Mouse (Mus musculus) frontal cortex, postnatal 10 days (tissue): Measurements from ENCODE around the gene Nt5dc2.

Experiments
- DNase-seq, 2 experiments: peaks; one replicate each; pipeline ENCODE4 v3.0.0; 2022; ENCODE audit warnings: low spot score in 2 of 2, mixed read lengths in 1 of 2

Gene Nt5dc2

DNA sequence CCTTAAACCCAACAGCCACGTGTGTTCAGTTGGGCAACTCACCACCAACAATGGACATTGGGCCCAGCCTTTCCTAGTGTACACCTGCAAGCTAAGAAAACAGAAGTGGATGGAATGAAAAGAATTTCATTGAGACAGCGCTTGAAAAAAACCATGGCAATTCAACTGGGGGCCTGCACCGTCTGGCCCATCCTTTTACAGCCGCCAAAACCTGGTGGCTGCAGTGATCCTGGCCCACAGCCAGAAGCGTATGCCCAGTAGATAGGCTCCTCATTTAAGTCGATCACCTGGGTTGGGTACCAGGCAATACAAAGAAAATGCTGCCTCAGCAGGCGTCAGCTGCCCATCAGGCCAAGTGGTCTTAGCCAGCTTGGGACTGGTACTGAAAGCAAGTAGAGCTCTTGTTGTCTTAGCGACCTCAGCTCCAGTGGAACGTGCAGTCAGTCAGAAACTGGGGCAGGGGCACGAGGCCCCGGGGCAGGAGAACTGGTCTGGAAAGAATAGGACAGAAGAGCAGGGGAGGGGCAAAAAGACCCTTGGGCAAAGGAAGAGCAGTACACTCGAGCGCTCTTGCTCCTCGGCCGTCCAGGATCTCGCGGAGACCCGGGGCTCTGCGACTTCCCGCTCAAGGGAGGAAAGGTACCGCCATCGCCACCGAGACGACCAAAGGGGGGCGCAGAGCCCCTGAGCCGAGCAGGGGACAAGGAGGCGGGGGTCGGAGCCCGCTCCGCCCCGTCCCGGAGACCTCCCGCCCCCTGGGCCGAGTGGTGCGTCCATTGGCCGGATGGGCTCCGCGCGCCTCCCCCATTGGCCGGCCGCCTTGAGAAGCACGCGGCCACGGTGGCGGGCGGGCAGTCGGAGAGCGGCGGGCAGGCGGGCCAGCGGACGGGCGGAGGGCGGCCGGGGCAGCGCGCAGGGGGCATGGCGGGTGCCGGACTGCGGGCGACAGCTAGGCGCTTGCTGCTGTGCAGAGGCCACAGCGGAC lies at the start of gene Nt5dc2:
Nt5dc2 (plus strand) TSS at position 818 of the 985 bp plus-strand sequence.
- DNase-seq, result peak; percentile 75 to 84

GRCm38 (mm10) chr14:31081147-31081546 lies 49.7 kb upstream of the Nt5dc2 start:
- no peak for DNase-seq

DNA sequence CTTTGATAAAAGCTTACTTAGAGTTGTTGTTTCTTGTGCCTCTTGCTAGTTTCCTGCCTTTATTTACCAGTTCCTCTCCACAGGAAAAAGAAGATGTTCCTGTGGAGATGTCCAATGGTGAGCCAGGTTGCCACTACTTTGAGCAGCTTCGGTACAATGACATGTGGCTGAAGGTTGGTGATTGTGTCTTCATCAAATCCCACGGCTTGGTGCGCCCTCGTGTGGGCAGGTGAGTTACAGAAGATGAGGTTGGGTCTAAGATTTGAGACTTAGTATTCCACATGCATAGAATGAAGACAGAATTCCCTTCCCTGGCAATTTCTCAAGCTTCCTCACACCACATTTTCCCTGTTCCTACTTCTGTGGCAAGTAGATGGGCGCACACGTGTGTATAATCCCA lies 43.4 kb upstream of the Nt5dc2 start:
- no peak for DNase-seq

GRCm38 (mm10) chr14:31088515-31088914 lies 42.3 kb upstream of the Nt5dc2 start:
- DNase-seq, result no peak

- DNase-seq, result no peak
Observed at GRCm38 (mm10) chr14:31089918-31090317, 40.9 kb upstream of the Nt5dc2 start.

DNA sequence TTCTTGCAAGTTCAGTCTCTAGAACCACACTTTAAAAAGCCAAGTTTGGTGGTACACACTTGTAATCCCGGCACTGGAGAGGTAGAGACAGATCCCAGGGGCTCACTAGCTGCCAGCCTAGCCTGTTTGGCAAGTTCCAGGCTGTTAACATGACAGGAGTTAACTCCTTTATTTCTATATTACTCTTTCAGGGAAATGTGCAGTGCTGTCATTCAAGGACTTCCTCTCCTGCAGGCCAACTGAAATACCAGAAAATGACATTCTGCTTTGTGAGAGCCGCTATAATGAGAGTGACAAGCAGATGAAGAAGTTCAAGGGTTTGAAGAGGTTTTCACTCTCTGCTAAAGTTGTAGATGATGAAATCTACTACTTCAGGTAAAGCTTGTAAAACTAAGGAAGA lies 25.7 kb upstream of the Nt5dc2 start:
- no peak for DNase-seq

GRCm38 (mm10) chr14:31110613-31111012 lies 20.2 kb upstream of the Nt5dc2 start:
- no peak for DNase-seq

DNA sequence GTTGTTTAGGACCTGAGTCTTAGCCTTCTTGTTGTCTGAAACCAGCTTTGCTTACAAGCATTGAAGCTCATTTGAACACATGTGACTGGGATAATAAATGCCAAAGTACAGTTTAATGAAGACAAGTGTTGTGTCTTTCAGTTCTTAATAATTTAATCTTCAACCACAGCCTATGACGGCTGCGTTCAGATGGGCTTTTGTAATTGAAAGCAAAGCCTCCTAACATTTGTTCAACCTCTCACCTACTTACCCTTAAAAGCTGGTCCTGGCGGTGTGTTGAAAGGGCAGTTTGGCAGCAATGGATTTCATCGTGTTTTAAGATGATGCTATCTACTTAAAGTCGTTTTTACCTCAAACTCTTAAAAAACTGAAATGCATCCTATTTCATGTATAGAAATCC lies 18.7 kb upstream of the Nt5dc2 start:
- DNase-seq, result no peak

- no peak for DNase-seq
Observed at GRCm38 (mm10) chr14:31114011-31114410, 16.8 kb upstream of the Nt5dc2 start.

DNA sequence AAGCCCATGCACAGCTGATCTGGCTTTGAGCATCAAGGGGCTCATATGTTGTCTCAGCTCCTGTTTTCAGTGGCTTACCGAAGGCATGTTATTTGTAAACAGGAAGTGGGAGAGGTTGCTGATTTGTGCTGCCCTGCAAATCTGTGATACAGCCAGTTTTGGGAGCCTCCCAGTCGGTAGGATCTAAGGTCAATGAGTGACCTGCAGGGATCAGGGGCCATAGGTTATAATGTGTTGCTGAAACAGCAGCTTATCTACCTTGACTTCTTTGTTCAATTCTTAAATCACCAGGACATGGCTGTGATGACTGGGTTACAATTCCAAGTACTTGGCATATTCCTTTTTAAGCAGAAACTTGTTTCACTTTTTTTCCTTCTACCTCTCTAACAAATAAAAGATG lies 15.3 kb upstream of the Nt5dc2 start:
- DNase-seq, result no peak

DNA sequence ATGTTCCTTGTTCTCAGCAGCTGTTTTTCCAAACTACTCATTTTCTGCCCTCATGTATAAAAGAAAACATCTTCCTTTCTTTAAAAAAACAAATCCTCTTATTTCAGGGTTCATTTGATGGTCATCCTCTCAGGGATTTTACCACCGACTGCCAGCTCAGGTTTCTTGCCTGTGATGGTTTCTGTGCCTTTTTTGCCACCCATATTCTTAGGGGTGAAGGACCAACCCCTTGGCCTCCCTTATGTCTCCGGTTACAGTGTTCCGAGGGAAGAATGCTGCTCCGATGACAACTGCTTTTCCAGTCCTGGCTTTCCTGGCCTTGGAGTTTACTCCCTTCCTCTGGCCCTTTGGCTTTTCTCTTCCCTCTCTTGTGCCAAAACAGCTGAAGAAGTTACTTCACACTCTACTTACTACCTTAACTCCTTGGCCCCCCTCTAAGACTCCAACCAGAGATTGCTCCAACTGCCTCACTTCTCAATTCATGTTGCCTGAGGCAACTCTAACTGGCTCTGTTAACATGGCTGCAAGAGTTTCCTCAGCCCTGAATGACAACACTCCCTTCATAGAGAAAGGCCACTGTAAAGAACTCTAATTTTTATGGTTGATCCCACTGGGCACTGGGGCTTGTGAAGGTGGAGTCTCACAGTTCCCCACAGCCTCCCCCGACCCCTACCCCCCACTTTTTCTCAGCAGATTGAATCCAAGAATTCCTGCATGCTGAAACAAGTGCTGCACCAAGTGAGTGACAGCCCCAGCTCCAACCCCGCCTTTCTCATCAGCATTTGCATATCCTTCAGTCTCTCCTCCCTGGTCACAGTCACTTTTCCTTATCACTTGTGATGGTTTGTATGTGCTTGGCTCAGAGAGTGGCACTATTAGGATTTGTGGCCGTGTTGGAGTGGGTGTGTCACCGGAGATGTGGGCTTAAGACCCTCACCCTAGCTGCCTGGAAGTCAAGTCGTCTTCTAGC lies 5.5 kb upstream of the Nt5dc2 start:
- no peak for DNase-seq

DNA sequence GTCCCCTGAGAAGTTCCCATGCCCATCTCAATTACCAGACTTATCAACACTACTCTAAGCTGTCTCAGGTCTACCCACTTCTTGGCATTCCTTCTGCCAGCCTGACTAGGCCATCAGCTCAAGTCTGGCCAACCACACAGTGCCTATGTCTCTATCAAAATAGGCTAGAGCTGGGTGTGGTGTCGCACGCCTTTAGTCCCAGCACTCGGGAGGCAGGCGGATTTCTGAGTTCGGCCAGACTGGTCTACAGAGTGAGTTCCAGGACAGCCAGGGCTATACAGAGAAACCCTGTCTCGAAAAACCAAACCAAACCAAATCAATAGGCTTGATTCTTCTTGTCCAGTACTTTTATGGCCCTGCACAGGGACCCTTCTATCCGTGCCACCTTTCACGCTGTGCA lies 4.0 kb upstream of the Nt5dc2 start:
- no peak for DNase-seq

GRCm38 (mm10) chr14:31128101-31128825 lies 2.6 kb upstream of the Nt5dc2 start:
- no peak for DNase-seq

DNA sequence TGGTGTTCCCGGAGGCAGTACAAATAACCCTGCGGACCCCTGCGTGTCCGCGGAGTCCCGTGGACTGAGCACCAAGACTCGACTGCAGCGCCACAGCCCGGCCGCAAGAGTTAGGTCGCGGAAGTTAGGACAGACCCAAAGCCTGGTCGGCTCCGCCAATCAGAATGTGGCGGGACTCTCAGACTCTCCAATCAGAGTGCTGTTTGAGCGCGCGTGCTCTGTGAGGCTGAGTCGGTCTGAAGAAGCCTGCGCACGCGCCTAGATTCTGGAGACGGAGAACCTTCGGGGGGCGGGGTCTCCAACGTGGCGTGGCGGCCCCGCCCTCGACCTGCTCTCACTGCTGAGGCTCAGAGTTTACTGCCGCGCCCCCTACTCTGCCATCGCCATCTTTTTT lies 2.0 kb upstream of the Nt5dc2 start, which contains the start of gene Smim4:
Smim4 (minus strand) TSS at position 131 of the 394 bp plus-strand sequence.
- DNase-seq, result peak; percentile 96

- peak in 1 of 2 experiments; percentile 9 for DNase-seq
Observed at GRCm38 (mm10) chr14:31129326-31130235, 1.3 kb upstream of the Nt5dc2 start.

GRCm38 (mm10) chr14:31131272-31131821 lies 494 bp downstream of the Nt5dc2 start:
- peak in 1 of 2 experiments; percentile 20 for DNase-seq

DNA sequence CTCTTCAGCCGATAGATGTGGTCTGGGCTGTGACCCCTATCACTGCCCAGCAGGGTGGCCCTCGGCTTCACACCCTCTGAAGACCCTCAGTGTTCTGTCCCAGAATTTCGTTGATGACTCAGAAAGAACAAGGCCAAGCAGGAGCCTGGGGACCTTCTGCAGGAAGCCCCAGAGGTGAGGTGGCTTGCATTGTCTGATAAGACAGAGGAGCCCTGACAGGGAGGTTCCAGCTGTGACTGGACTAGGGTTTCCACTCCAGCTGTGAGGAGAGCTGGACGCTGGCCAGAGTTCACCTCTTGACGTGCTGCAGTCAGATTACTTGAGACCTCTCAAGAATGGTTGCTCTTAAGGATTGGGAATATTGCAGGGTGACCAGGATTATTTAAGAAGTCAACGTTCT lies 1.2 kb downstream of the Nt5dc2 start:
- DNase-seq, result no peak

GRCm38 (mm10) chr14:31132491-31132975 lies 1.7 kb downstream of the Nt5dc2 start:
- no peak for DNase-seq

- no peak for DNase-seq
Observed at GRCm38 (mm10) chr14:31133023-31133665, 2.3 kb downstream of the Nt5dc2 start.
